Mouse (Mus musculus) heart, embryonic 16.5 days (tissue): ENCODE measurements around the gene Zfp382. TPM values are rescaled to one million over a fixed set of nuclear protein-coding genes. Genes with fewer than 3 reads are reported as not detected.

Experiments used
- microRNA-seq: library from miRNA; unstranded; fragments of <30 nt; microRNA quantifications from one replicate; pipeline ENCODE4, GENCODE M21; 2017
- polyA plus RNA-seq: library from polyadenylated mRNA; unstranded; fragments of >200 nt; fragmentation: Nextera tagmentation; extraction: Ambion mirVana; gene quantifications from 2 replicates; pipeline ENCODE4 v1.2.1, GENCODE M21; 2015

Zfp382 gene
- polyA plus RNA-seq, 1 experiment from 2014 or later, result 11.2 TPM

Small RNAs within 50 kb of the gene (microRNA-seq; reads per million reads assigned to microRNA genes)
- gene Gm23368, result not detected

Other genes with a start within 250 kb of the Zfp382 start
- gene Zfp27, start 215.4 kb upstream of the Zfp382 start, polyA plus RNA-seq, result 8.5 and 9.6 TPM in 2 replicates
- gene Zfp383, start 213.7 kb upstream of the Zfp382 start, polyA plus RNA-seq, result 3.0 and 3.2 TPM in 2 replicates
- gene Zfp74, start 167.9 kb upstream of the Zfp382 start, polyA plus RNA-seq, result 8.2 and 8.3 TPM in 2 replicates
- gene Zfp568, start 138.0 kb upstream of the Zfp382 start, polyA plus RNA-seq, result 16.0 and 18.4 TPM in 2 replicates
- gene Zfp14, start 70.6 kb upstream of the Zfp382 start, polyA plus RNA-seq, result 4.3 and 4.7 TPM in 2 replicates
- 4.8 and 5.2 TPM in 2 replicates for gene Zfp82, start 49.0 kb upstream of the Zfp382 start, polyA plus RNA-seq
- gene Gm26920, start 31.5 kb upstream of the Zfp382 start, polyA plus RNA-seq, result not detected in 2 replicates
- 6.2 and 7.1 TPM in 2 replicates for gene Zfp566, start 31.4 kb upstream of the Zfp382 start, polyA plus RNA-seq
- gene Zfp260, start 27.2 kb upstream of the Zfp382 start, polyA plus RNA-seq, result 75.3 and 76.0 TPM in 2 replicates
- 7.2 and 7.3 TPM in 2 replicates for gene Zfp146, start 47.8 kb downstream of the Zfp382 start, polyA plus RNA-seq
- 506 and 580 TPM in 2 replicates for gene Cox7a1, start 62.2 kb downstream of the Zfp382 start, polyA plus RNA-seq
- gene Capns1, start 76.9 kb downstream of the Zfp382 start, polyA plus RNA-seq, result 85.4 and 87.7 TPM in 2 replicates
- gene Polr2i, start 110.0 kb downstream of the Zfp382 start, polyA plus RNA-seq, result 112 TPM in 2 replicates
- gene Tbcb, start 110.3 kb downstream of the Zfp382 start, polyA plus RNA-seq, result 134 and 154 TPM in 2 replicates
- 0.20 TPM in 1 of 2 replicates, not detected in the other for gene Ovol3, start 113.8 kb downstream of the Zfp382 start, polyA plus RNA-seq
- gene Thap8, start 158.2 kb downstream of the Zfp382 start, polyA plus RNA-seq, result 0.29 and 0.47 TPM in 2 replicates
- gene Wdr62, start 158.5 kb downstream of the Zfp382 start, polyA plus RNA-seq, result 6.9 and 8.1 TPM in 2 replicates
- 7.0 and 8.0 TPM in 2 replicates for gene Clip3, start 169.8 kb downstream of the Zfp382 start, polyA plus RNA-seq
- 62.0 and 67.1 TPM in 2 replicates for gene Alkbh6, start 186.8 kb downstream of the Zfp382 start, polyA plus RNA-seq
- gene Syne4, start 192.9 kb downstream of the Zfp382 start, polyA plus RNA-seq, result 9.2 and 10.0 TPM in 2 replicates
- gene E130208F15Rik, start 199.8 kb downstream of the Zfp382 start, polyA plus RNA-seq, result 3.6 and 7.3 TPM in 2 replicates
- gene Sdhaf1, start 202.0 kb downstream of the Zfp382 start, polyA plus RNA-seq, result 12.0 and 17.0 TPM in 2 replicates
- 1.2 and 1.4 TPM in 2 replicates for gene Lrfn3, start 240.8 kb downstream of the Zfp382 start, polyA plus RNA-seq